Mouse (Mus musculus) adrenal gland, postnatal 4 days (tissue): ENCODE results near the gene Zfp423. TPM values are rescaled to one million over a fixed set of nuclear protein-coding genes. Genes with fewer than 3 reads are reported as not detected.

Experiments
- DNase-seq, 2 experiments: peaks; one replicate each; pipeline ENCODE4 v3.0.0; 2021 to 2022; ENCODE audit warnings: low spot score in 2 of 2, mixed read lengths in 2 of 2
- total RNA-seq, 2 experiments: library from RNA; stranded (reverse); gene quantifications; 2 replicates each; pipeline ENCODE4 v1.2.3; 2021

The Zfp423 gene
- total RNA-seq, 2 experiments from 2014 or later, result 39.4 to 41.8 TPM

DNA sequence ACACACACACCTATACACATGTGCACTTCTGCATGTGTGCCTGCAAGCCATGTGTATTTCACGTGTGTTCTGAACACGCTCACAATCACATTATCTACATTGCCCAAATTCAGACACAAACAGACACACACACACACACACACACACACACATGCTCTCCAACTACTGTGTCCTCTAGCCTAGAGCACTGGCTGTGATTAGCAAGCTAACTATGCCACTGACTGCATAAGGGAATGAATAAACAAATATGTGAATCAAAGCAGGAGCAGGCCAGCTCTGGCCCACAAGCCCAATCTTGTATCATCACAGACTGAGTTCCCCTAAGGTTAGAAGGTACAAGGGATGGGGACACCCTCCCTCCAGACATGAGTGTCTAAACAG lies 147.3 kb downstream of the Zfp423 start:
- DNase-seq, result no peak

DNA sequence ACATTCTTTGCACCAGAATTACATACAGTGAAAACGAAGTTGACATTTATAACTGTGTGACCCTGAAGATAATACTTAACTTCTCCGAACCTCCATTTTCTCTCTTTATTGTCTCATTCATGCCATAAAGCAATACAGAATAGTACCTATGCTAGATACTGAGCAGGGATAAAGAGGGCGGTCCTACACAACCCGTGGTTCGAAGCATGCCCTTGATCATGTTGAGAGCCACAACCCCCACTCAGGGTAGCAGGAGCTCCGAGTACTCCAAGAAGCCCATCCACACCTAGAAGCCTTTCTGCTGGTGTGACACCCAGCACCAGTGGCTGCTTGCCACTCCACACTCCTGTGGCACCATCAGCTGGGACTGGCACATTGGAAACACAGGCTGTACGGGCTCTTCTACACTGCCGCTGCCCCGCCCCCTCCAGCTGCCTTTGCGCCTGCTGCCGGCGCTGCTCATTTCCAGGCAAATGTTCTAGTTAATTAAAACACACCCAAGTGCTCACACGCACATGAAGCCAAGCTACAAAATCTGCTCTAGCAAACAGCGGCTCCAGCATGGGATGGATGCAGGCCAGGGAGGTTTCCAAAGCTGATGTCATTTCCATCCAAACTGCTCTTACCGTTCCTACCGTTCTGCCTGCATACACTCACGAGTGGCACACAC lies 147.9 kb downstream of the Zfp423 start:
- DNase-seq, result no peak

DNA sequence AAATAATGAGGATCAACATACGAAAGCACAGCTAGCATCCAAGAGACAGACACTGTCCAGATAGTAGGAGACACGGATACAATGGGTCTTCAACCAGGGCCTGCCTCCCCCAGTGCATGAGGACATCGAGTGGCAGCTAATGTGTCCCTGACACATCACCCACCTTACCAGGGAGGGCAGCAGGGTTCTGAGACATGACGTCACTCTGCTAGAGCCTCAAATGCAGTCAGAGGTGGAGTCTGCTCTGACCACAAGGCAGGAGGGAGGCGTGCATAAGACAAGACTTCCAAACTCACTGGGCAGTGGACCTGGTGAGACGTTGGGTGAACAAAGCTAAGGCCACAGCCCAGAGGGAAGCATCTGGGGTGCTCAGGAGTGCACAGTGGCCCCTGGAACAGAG lies 148.6 kb downstream of the Zfp423 start:
- no peak for DNase-seq

DNA sequence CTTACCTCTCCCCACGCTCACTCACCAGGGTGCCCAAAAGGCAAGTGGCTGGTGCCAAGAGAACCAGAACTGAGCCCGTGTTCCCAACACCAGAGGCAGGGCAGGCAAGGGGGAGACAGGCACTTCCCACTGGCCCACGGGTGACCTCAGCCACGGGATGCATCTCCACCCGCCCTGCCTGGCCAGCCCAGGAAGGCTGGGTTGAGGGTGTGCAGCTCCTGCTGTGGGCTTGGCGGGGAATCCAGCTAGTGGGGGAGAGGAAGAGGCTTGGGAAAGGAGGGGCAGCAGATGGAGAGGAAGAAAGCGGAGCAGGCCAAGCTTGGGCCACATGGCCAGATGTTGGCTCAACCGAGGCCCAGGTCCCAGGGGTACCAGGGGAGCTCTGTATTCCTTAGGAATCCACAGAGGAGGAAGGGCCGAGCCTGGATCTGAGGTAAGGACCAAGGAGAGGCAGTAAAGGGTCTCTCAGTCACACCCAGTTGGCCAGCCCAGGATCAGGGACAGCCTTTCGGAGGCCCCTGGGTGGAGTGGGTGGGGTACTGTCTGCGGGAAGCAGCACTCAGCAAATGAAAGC lies 155.0 kb downstream of the Zfp423 start:
- DNase-seq, result no peak

DNA sequence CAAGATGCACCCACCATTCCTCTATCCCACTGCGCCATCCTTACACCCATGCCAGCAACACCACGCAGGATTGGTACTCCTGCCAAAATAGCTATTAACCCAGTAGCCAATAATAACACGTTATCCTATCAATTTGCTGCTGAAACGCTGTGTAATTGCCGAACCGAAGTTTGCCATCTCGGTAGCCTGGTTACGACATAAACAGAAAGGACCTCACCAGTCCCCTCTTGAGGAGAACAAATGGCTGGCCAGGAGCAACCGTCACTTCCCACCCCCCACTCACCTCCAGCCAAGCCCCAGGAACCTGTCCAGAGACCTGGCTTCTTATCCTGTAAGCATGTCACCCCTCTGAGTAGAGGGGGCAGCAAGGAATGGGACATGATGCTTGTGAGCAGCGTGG lies 156.0 kb downstream of the Zfp423 start:
- DNase-seq, result no peak

DNA sequence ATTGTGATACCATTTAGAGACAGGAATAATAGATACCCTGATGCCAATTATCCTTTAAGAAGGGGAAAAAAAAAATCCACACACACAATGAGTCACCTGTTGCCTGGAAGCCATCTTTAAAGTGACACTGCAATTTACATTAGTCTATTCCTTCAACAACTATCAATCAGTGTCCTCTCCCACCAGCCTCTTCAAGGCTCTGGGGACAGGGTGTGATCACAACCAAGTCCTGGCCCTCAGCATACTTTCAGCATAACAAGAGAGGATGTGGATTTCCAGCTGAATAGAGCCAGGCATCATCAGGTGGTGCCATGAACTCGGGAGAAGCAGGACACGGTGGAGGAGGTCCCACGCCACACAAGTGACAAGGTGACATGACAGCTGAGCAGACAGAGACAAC lies 156.8 kb downstream of the Zfp423 start:
- no peak for DNase-seq

DNA sequence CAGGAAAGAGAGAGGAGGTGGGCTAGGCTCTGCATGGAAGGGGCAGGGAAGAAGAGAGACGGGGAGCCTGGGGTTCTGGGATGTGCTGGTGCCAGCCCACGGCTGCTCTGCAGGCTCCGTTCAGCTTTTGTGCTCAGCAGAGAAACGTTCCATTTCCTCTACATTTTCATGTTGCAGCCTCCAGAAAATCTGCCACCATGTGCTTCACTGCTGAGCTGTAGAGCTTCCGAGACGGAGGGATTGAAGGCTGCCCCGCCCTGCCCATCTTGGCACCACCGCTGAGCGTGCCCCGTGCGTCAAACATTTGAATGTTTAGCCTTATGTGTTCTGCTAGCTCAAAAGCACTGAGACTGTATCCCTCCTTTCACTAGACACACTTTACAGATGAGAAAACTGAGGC lies 159.3 kb downstream of the Zfp423 start:
- no peak for DNase-seq

DNA sequence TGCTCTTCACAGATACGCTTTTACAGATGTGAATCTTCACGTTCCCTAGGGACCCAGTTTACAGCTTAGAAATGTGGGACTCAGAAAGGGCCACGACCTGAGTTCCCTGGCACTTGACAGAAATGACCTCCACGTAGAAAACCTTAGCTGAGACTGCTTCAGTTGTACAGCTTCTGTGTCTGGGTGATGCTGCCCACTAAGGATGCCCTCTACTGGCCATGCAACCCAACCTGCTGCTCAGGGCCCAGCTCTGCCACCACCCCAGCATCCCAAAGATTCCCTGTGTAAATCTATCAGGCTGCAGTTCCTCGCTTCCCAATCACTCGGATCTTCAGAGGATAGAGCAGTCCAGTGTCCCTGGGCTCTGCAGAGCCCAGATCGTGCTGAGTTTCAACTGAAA lies 163.2 kb downstream of the Zfp423 start:
- DNase-seq, result no peak

DNA sequence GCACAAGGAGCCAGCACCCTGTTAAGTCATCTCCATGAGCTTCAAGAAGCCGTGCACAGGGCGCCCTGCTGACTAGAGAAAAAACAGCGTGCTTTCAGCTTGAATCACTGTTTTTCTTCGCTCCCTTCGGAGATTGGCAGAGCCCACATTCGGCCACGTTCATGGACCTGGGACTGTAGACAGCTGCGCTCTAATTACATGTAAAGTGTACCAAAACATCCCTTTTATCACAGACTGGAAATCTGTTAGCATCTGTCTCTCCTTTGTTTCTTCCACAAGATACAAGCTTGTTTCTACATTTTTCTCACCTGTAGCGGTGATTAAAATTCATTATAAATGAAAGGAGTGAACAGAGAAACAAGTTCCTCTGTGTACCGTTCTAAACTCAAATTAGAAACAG lies 164.8 kb downstream of the Zfp423 start:
- no peak for DNase-seq

DNA sequence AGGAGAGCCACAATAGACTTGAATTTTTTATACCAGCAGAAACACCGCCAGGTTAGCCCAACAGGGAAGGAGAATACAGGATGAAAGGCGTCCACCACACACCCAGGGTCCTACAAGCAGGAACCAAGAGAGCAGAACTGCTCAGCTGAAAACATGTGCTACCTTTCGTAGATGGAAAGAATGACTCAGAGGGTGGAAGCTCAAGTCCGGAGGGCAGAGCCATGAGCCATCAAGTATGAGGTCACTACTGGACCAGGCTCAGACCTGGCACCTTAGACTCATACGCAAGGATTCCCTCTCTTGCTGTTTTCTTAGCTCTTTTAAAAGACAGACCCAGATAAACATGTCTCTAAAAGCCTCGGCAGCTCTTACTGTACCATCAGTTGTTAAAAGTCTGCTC lies 168.3 kb downstream of the Zfp423 start:
- DNase-seq, result no peak

DNA sequence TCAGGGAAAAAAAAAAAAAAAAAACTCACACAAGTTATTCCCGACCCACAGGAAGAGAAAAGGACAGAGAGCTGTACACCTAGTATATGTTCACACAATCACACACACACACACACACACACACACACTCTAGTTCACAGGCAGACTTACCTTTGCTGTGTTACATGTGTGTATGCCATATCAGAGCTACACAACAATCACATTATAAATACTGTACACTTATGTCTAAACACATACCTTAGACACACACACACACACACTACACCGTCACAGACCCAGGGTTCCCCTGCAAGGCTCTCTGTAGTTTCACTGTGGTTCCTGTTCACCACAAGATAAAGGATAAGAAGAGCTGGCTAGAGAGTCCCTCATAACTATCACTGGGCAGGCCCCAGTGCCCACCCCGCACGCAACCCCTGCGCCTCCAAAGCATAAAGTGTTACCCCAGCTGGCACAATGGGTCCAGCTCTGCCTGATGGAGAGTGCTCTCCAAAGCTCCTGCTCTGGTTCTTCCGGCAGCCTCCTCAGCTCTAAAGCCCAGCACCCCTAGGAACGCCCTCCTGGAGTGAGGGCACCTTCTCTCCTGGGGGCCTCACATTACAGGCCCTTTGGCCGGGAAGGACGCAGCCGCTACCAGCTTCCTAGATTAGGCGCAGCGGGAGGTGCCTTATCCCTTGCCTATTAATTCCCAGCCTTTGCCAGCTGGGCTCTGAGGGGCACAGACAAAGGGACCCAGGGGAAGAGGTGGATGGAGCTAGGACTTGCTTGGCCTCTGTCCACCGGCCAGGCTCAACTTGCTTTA lies 174.6 kb downstream of the Zfp423 start:
- DNase-seq, result no peak

DNA sequence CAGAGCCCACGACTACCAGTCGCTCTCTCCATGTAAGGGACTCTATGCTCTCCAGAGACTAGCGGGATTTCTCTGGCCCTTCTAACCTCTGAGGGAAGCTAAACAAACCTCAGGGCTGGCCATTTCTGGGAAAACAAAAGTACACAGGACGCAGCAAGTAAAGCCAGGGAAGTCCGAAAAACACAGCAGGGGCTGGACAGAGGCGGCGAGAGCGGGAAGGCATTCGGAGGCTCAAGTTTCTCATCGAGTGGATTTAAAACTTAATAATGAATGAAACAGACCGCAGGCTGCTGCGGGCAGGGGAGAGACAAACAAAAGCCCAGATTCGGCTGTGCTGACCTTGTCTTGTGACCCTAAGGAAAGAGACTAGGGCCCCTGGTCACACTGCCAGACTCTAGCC lies 175.2 kb downstream of the Zfp423 start:
- no peak for DNase-seq

DNA sequence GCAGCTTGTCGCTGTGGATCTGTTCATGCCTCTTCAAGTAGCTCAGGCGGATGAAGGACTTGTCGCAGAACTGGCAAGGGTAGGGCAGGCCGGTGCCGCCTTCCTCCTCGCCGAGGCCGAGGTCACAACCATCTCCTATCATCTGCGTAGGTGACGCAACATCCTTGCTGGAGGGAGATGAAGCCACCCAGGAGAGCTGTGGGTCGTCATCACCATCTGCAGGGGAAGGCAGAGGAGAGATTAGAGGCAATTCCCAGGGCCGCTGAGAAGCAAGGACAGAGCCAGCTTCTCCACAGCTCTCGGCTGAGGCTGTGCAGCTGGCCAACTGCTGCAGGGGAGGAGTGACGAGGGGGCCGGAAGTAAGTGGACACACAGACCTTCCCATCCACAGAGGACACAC lies 176.2 kb downstream of the Zfp423 start:
- no peak for DNase-seq

DNA sequence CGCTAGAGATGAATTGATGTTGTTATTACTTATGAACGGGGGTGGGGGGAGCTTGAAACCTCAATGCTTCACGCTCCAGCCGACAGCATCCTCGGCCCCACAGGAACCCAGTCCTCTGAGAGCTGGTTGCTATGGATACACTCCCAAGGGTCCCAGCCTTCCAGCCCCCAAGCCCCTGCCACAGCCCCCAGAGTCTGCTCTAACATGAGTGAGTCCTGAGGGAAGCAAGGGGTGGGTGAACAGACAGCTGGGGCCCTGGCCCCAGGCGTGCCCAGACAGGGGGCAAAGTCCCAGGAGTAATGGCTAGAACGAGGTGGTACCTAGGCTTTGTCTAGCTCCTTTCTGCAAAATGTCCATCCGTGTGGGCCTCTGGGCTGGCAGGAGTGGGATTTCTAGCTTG lies 181.8 kb downstream of the Zfp423 start:
- no peak for DNase-seq

DNA sequence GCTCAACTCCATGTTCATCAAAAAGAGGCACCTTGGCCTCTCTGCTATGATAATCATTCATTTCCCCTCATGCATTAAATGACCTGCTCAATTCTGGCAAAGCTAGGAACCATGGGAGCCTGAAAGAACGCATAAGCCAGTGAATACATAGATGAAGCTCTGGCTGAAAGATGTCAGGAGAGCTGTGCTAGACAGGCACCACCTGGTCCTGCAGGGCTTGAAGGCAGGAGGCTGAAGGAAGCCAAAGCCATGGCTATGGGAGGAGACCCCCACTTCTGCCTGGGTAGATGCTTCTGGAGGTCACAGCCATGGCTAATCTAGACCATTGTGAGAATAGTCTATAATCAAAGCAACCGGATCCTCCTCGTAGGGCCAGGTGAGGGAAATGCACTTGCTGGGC lies 183.5 kb downstream of the Zfp423 start:
- no peak for DNase-seq

DNA sequence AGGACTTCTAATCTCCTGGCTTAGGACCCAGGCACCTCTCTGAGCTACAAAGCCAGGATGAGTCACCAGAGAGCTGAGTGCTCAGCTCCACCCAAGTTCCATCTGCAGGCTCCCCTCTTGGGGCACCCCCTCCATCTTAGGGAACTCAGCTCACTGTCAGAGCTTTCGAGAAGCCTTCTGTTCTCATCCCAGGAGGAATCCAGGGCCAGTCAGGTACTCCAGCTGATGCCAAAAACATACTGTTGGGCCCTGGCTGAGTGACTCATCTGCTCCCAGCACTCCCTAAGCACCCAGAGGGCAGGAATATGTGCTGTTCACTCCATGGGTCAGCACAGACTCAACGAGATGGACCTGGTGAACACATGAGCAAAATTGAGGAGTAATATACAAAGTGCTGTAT lies 184.4 kb downstream of the Zfp423 start:
- no peak for DNase-seq

DNA sequence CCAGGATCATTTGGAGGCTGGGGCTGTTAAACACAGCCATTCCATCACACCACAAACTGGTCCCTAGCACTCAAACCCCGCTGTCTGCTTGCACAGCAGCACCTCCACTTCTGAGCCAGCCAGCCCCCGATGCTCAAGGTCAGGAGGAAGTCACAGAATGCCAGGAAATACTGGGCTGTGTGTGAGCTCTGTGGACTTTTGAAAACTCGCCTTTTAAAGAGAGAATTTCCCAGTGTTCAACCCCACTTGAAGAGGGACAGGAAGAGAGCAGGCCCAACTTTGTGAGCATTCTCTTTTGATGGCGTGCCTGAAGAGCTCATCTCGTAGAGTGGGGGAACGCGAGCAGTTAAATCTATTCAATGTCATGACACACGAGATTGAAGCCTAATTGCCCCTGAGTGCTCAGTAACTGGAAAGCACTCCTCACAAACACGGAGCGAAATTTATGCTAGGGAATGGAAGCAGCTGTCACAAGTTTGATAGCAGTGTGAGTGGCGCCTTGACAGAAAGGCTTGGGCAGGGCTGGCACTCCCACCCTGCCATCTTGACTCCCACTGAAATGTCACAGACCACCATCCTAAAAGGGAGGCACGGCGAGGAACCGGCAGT lies 186.4 kb downstream of the Zfp423 start:
- DNase-seq, result no peak

DNA sequence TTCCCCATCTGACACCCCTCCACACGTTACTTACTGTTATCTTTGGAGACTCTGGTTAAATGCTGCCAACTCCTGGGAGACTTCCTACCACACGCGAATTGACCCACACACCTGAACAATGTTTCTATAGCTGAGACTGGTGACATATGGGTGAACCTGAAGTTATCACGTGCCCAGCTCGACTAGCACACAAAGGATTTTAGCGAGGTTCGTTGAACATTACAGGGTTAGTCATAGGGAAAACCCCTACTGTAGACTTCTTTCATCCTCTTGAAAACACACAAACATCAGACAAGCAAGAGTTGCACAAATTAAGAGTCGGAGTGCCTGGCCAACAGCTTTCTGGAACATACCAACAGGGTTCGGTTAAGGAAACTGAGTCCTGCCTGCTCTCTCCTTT lies 191.5 kb downstream of the Zfp423 start:
- DNase-seq, result no peak

DNA sequence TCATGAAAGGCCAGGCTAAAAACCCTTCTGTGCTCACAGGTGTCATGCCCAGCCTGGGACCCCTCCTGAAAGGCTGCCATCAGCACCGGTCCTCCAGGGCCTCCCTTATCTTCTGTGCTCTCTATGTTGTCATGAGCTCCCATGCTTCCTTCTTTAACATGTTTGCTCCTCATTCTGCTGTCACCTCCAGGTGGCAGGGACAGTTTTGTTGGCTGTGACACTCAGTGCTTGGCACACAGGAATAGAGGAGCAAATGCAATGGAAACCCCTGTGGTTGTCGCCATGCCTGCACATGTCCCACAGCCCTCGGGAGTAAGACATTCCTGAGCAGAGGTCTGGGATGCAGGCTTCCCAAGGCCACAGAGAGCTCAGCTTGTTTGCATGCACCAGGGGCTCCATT lies 194.1 kb downstream of the Zfp423 start:
- DNase-seq, result no peak

DNA sequence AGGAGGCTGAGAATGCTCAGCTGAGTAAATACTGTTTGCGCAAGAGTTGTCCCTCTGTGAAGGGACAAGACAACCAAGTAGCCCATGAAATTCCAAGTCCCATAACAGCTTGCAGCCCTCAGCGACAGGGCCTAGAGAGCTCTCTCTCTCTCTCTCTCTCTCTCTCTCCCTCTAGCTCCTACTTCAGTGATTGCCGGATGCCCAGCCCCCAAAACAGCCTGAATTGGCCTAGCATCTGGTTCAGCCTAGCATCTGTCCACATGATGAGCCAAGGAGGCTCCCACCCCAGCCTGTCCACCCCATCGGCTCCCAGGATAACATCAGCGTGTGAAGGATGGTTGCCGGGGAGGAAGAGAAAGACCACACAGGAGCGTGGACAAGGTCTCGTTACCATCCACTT lies 200.6 kb downstream of the Zfp423 start:
- no peak for DNase-seq

DNA sequence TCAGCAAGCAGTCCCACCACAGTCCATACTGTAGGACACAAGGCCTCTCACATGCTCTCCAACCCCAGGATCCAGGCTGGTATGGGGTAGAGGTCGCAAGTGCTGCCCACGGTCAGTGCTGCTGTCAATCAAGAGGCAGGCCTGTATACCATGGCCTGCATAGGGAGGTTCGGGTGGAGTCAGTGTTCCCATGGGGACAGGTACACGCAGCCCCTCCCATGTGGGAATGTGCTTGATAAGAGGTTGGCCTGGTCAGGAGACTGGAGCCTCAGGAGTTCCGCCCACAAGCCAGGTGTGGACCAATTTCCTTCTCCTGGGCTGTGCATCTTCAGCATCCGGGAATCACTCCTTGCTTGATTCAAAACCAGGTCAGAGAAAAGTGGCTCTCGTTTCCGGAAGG lies 204.5 kb downstream of the Zfp423 start:
- no peak for DNase-seq

DNA sequence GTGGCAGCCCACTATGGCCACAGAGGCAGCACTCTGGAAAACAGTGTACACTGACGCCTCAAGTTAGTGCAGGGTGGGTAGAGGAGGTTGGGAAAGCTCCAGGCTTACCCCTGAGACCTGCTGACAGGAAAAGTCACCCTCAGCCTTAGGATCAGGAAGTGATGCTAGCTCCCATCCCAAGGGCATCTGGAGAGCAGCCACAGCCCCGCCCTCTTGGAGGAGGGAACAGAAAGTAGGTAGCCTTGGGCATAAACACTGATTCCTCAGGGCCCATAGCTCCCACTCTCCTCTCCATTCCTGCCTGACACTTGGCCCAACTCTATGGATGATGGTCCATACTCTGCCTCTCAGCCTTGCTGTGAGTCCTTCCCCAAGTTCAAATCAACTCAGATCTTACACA lies 205.8 kb downstream of the Zfp423 start:
- no peak for DNase-seq
